Mouse (Mus musculus): Measurements from ENCODE around the gene Scn2b.

Scn2b gene

DNA sequence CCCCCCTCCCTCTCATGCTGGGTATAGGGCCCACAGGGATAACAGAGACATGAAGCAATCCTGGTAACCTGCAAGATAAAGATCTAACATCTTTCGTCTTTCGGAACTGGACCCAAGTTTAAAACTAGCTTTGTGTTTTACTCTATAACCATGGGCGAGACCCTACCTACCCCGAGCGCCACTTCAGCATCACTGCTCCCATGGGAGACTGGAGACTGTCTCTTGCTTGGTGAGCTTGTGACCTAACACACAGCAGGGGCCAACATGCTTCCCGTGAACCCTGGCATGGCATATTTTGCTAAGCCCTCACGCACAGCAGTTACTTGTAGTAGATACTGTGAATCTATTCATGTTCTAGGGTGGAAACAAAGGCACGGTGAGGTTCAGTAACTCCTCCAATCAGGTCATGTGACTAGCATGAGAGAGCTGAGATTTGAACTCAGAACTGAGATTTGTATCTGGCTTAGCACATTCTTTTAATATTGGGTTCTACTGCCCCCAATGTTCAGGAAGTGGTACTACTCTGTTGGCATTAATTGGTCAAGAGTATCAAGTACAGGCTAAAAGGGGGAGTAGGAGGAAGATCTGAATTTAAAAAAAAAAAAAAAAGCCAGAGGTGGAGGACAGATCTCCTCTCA, 1.9 kb downstream of the Scn2b start:
- no peak for DNase-seq (ENCODE audit: extremely low spot score, low spot score)

DNA sequence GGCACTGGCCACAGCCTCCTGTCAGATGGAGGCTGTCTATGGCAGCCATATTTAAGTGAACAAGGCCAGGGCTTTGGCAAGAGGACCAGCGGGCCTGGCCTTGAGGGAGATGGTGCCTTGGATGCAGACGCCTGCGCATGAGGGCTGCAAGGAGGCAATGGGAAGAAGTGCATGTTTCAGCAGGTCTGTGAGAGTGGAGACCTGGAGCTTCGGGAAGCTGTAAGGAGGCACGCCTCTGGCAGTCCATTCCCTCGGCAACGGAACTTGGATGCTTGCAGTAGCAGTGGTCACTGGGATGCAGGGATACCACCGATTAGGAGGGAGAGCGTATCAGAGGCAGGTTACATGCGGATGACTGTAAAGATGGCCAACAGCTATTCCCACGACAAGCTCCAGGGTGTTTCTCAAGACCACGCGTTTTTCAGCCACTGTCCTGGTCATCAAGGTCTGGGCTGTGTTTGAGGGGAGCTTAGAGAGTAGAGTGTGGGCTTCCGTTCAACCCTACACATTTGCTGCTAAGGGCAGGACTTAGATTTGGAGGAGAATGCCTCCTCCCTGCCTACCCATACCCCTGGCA, 2.5 kb downstream of the Scn2b start:
- DNase-seq (ENCODE audit: extremely low spot score, low spot score): no peak

DNA sequence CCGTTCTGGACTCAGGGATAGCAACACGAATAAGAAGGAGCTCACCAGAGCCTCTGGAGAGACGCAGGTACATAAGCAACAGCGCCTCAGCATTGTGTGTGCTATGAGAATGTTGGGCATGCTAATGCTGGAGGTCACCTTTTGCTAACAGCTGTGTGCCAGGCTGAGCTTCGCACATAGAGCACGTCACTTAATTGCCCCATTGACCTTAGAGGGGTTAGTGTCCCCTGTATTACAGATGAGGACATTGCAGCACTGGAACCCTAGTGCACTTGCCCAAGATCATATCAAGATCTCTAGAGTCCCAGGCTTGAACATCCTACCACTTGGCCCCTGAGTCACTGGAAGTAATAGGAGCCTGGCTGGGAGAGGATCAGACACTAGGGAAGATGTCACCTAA, 3.0 kb downstream of the Scn2b start:
- DNase-seq (ENCODE audit: extremely low spot score, low spot score): no peak

DNA sequence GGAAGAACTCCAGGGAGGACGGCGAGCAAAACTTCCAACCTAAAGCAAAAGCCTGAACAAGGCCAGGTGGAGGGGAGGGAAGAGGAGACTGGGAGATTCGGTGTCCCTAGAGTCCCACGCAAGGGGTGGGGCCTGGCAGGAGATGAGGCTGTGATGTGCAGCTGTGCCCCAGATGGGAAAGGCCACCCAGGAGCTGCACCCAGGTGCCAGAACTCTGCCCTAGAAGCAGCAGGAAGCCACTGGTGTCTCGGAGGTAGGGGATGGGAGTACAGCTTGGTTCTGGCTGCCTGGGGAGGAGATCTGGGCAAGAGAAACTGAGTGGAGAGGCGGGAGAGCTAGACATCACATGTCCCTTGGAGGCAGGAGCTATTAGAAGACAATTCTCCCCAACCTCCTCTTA, 3.4 kb downstream of the Scn2b start:
- no peak for DNase-seq (ENCODE audit: extremely low spot score, low spot score)

- DNase-seq (ENCODE audit: extremely low spot score, low spot score): peak; percentile 78
Observed at GRCm38 (mm10) chr9:45121769-45122168, 4.2 kb downstream of the Scn2b start.

- no peak for DNase-seq (ENCODE audit: extremely low spot score, low spot score)
Observed at GRCm38 (mm10) chr9:45122209-45122761, 4.7 kb downstream of the Scn2b start.

DNA sequence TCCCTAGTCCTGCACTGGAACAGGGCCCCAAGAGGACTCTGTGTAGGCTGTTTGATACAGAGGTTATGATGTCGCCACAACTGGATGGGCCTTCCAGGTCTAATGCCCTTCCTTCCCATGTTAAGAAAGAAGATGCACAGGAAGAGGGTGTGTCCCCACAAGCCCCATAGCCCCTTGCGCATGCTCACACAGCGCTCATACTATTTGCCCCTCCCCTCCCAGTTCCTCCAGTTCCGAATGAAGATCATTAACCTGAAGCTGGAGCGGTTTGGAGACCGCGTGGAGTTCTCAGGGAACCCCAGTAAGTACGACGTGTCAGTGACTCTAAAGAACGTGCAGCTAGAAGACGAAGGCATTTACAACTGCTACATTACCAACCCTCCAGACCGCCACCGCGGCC, 7.6 kb downstream of the Scn2b start:
- no peak for DNase-seq (ENCODE audit: extremely low spot score, low spot score)

GRCm38 (mm10) chr9:45126941-45127340, 9.4 kb downstream of the Scn2b start:
- no peak for DNase-seq (ENCODE audit: extremely low spot score, low spot score)

DNA sequence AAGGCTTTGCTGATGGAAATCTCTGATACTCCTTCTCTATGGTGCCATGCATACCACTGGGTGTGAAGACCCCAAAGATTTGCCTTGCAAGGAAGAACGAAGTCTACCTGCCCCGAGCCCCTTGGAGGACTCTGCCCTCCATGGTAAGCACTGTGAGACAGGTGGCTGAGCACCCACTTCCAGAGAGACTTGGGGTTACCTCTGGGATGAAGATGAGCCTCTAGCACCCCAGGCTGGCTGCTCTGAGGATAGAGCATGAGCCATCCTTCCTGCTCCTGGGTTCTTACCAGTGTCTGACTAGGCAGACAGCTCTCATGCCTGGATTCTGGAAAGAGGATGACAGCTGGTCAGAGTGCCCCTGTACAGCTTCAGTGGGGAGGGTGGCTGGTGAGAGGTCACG, 12.5 kb downstream of the Scn2b start:
- no peak for DNase-seq (ENCODE audit: extremely low spot score, low spot score)

DNA sequence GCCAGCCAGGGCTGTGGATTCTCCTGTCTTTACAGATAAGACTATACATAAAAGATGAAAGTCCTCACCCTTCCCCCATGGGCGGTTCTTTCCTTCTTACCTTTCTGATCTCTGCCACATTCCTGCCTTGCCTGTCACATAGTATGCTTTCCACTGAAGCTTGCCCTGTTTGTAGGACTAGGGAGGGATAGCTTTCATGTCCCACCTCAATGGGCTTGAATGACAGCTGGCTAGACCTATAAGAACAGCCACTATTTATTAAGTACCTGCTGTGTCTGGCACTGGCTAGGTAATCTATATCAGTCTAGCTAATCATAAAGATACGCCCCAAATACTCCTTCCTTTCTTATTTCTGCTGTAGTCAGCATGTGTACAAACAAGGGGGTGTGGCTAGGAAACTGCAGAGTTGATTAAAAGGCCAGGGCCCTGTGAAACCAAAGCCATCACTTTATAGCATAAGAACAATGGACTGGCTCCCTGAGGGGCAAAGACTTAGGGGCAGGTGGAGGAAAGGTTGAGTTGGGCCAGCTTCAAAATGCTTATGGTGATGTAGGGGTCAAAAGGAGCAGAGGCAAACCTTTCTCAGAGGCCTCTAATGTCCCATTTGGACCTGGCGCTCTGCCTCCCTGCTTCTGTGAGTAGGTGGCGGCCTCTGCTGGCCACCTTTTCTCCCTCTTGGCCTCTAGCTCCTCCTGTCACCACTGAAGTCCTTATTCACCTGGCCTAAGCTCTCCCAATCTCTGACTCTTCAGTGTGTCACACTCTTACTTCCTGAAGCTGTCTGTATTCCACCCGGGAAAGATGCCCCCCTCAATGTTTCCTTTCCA, 16.1 kb downstream of the Scn2b start:
- no peak for DNase-seq (ENCODE audit: extremely low spot score, low spot score)

DNA sequence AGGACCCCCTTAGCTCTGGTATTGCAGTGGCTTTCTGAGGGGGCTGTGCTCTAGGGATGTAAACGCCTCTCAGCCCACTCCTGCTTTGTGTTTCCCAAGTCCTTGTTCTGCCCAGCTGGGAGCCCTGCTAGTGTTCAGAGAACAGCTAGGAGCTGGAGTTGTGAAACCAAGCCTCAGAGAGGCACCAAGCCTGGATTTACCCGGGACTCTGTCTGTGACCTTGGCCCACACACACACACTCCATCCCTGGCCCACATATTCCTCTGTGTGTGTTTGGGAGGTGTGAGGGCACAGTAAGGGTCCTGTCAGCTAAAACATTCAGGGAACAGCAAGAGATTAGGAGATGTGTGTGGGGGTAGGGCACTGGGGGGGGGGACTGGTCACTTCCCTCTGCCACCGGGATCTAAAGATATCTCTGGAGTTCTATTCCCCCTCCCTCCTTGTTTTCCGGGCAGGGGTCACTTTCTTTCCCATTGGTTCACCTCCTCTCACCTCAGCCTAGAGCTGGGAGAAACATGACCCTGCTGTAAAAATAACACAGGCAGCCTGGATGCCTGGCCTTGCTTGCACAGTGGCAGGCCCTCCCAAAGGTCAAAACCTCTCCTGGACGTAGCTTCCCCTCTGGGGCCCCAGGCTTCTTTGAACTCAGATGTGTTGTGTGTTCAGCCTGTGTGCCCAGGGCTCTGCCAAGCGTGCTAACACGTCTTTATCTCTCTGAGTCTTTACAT, 19.0 kb downstream of the Scn2b start:
- peak; percentile 50 for DNase-seq (ENCODE audit: extremely low spot score, low spot score)

DNA sequence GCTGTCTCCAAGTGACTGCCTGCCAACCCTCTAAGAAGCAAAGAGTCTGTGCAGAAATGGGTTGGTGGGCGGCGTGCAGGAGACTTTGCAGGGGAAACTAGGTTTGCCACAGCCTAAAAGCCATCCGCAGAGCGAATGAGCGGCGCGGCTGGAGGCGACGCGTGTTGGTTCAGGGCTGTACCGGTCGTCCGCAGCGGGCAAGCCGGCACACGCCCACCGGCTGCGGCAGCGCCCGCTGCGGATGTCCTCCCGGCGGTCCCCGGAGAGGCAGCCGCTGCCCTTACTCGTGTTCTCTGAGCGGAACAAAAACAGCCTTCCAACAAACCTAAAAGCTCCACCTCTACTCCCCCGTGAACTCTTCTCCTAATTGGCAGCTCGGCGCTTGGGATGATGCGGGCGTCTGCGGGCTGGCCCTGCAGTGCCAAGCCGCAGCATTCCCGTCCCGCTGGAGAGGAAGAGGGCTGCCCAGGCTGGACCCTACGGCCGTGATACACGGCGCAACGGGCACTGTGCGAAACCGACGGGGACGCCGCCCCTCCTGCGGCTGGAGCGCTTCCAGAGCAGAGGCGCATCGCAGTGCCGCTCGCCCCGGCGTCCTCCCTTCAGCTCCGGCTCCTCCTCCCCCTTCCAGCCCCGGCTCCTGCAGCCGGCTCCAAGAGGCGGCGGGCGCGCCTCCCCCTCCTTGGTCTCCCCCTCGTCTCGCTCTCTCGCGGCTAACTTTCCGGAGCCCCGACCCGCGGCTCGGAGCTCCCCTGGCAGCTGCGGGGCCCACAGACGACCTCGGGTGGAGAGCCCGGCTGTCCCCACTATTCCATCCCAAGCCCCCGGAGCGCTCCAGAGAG, 20.8 kb downstream of the Scn2b start, which contains the start of gene Scn4b:
Gene Scn4b (plus strand): TSS at position 205 of the 842 bp plus-strand sequence.
- DNase-seq (ENCODE audit: extremely low spot score, low spot score): peak; percentile 70

- DNase-seq (ENCODE audit: extremely low spot score, low spot score): no peak
Observed at GRCm38 (mm10) chr9:45139082-45139481, 21.5 kb downstream of the Scn2b start.

DNA sequence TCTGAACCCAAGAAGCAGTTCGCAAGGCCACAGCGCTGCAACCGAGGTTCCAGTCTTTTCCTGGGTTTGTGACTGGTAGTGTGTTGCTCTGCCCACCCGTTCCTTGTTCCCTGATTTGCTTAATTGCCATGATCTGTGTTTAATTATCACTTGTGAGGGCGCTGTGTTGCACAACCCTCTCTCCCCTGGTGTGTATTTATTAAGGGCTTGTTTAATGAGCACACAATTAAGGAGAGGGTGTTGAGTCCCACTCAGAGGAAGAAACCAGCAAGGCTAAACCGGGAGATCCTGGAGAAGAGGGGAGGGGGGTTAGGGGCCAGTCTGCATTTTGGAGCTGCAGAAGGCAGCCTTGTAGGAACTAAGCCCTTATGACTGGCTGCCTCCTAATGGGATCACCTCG, 23.4 kb downstream of the Scn2b start:
- no peak for DNase-seq (ENCODE audit: extremely low spot score, low spot score)

- no peak for DNase-seq (ENCODE audit: extremely low spot score, low spot score)
Observed at GRCm38 (mm10) chr9:45142686-45143085, 25.1 kb downstream of the Scn2b start.

GRCm38 (mm10) chr9:45145533-45146266, 28.1 kb downstream of the Scn2b start:
- no peak for DNase-seq (ENCODE audit: extremely low spot score, low spot score)

DNA sequence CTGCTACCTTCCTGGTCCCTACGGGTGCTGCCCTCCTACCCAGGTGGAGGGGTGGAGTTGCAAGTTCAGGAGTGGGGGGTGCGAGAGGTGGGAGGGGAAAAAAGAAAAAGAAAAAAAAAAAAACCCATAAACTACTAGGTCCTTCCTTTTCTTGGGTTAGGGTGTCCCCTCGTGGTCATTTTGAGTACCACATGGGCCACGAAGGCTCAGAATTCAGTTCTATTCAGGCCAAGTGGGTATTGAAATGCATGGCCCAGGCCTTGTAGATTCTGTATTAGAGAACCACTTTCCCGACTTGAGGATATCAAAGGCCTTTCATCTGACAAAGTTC, 28.6 kb downstream of the Scn2b start:
- peak; percentile 72 for DNase-seq (ENCODE audit: extremely low spot score, low spot score)

- DNase-seq (ENCODE audit: extremely low spot score, low spot score): no peak
Observed at GRCm38 (mm10) chr9:45150933-45151332, 33.4 kb downstream of the Scn2b start.

- no peak for DNase-seq (ENCODE audit: extremely low spot score, low spot score)
Observed at GRCm38 (mm10) chr9:45153361-45153760, 35.8 kb downstream of the Scn2b start.

DNA sequence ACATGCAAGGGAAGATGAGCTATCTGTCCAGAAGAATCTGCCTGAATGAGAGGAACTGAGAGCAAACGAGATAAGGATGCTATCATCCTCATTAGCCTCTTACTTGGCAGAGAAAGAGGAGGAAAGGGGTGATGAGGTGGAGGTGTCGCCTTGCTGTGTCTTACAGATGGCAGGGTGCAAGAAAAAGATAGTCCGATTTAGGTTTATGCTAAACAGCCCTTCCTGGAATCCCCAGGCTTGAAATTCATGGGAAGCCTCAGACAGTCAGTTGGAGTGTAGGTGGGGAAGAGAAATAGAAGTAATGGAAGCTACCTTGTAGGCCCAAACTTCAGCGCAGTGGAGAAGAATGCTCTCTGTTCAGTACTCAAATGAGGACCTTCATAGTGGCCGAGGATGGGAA, 50.3 kb downstream of the Scn2b start:
- no peak for DNase-seq (ENCODE audit: extremely low spot score, low spot score)

Data from neural tube, embryonic 10.5 days (tissue).